Mouse (Mus musculus) small intestine, adult 2 months (tissue): ENCODE data around the gene Mnd1. TPM values are rescaled to one million over a fixed set of nuclear protein-coding genes. Genes with fewer than 3 reads are reported as not detected.

Experiments used
- H3K27ac ChIP-seq: fragments of 200-500 bp; 2 replicates; pipeline ENCODE4 v1.5.1; 2012; ENCODE audit warnings: low read depth, low read length, control low read depth, inconsistent platforms; ENCODE audit not compliant: insufficient read depth
- H3K27me3 ChIP-seq: fragments of 200-500 bp; 2 replicates; pipeline ENCODE4 v1.6.1; 2012; ENCODE audit warnings: mild to moderate bottlenecking, moderate library complexity, low read length, inconsistent platforms; ENCODE audit not compliant: control insufficient read depth, insufficient read depth
- H3K36me3 ChIP-seq: fragments of 200-500 bp; 2 replicates; pipeline ENCODE4 v1.6.1; 2012; ENCODE audit warnings: mild to moderate bottlenecking, low read length, control low read depth, inconsistent platforms; ENCODE audit not compliant: control insufficient read depth, insufficient read depth
- H3K4me1 ChIP-seq: fragments of 200-500 bp; 2 replicates; pipeline ENCODE4 v1.6.1; 2012; ENCODE audit warnings: low read length, inconsistent platforms, mixed read lengths; ENCODE audit not compliant: control insufficient read depth, insufficient read depth, insufficient read length
- H3K4me3 ChIP-seq: fragments of 200-500 bp; 2 replicates; pipeline ENCODE4 v1.5.1; 2012; ENCODE audit warnings: low read depth, mild to moderate bottlenecking, control low read depth, inconsistent platforms, low read length, moderate library complexity
- CTCF ChIP-seq: fragments of 200-500 bp; IDR thresholded peaks from 2 replicates; pipeline ENCODE4 v1.5.1; 2012; ENCODE audit warnings: low read depth, mild to moderate bottlenecking, control low read depth, inconsistent platforms, low read length, moderate library complexity, mixed read lengths; ENCODE audit not compliant: insufficient replicate concordance, insufficient read length; ENCODE audit errors: extremely low read depth
- POLR2A ChIP-seq: fragments of 200-500 bp; IDR thresholded peaks from 2 replicates; pipeline ENCODE4 v1.6.1; 2012; ENCODE audit warnings: low read depth, mild to moderate bottlenecking, control low read depth, inconsistent platforms, low read length, moderate library complexity
- WGBS: fragments of 180-500 bp; shearing (Covaris S2); methylation state at CpG from one replicate; pipeline ENCODE4 v1.1.7; 2018; 5-methylcytosine and 5-hydroxymethylcytosine counted together
- polyA plus RNA-seq: library from polyadenylated mRNA; depleted of rRNA; stranded (reverse); fragments of >200 nt; gene quantifications from 2 replicates; pipeline ENCODE4 v1.2.3, GENCODE M21; 2012

The Mnd1 gene
- polyA plus RNA-seq, 1 experiment, result not detected

GRCm38 (mm10) chr3:84173581-84174154 lies 18.1 kb upstream of the Mnd1 start, which contains the start of gene Gm6525:
Gene Gm6525, plus strand, starts transcription at chr3:84174104.
- H3K27ac ChIP-seq, result no peak within 1 kb of the TSS
- H3K36me3 ChIP-seq, result peaks cover 32% of the 10 kb centered on the region
- H3K4me3 ChIP-seq, result no peak within 1 kb of the TSS
- no peaks in the 10 kb centered on the region for H3K27me3 ChIP-seq
- 78% methylated on average over 11 of the region's 11 CpGs for WGBS
- TF ChIP-seq CTCF (no peak), POLR2A (no peak)
- no peaks in the 10 kb centered on the region; the same call in 1 of the 2 replicates for H3K4me1 ChIP-seq

DNA sequence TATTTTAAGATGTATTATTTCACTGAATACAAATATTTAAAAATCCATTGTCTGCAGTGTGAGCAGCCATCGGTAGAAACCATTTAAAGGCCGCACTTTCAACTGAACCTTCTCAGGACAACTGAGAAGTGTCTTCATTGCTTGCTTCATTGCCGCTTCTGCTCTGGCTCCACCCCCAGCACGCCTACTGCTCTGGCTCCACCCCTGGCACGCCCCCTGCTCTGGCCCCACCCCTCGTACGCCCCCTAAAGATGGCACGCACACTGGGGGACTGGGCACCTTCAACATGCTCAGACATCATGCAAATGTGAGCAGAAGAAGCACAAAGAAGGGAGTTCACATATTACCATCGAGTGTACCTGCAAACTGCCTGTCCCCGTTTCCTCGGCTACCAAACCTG lies 16.8 kb upstream of the Mnd1 start:
- H3K27ac ChIP-seq, result no peak overlapping the region
- 63% methylated on average over 11 of the region's 11 CpGs for WGBS
- no peak overlapping the region for H3K4me3 ChIP-seq
- peaks cover 38% of the 10 kb centered on the region for H3K36me3 ChIP-seq
- no peaks in the 10 kb centered on the region for H3K27me3 ChIP-seq
- no peaks in the 10 kb centered on the region for H3K4me1 ChIP-seq
- TF ChIP-seq POLR2A (no peak), CTCF (no peak)

GRCm38 (mm10) chr3:84169393-84170005 lies 13.9 kb upstream of the Mnd1 start:
- H3K4me1 ChIP-seq, result no peaks in the 10 kb centered on the region
- no peaks in the 10 kb centered on the region for H3K27me3 ChIP-seq
- TF ChIP-seq POLR2A, result no peak
- TF ChIP-seq CTCF, result no peak
- WGBS, result 80% methylated on average over 8 of the region's 8 CpGs
- H3K36me3 ChIP-seq, result peaks cover 45% of the 10 kb centered on the region
- no peak overlapping the region for H3K4me3 ChIP-seq
- no peak overlapping the region for H3K27ac ChIP-seq

DNA sequence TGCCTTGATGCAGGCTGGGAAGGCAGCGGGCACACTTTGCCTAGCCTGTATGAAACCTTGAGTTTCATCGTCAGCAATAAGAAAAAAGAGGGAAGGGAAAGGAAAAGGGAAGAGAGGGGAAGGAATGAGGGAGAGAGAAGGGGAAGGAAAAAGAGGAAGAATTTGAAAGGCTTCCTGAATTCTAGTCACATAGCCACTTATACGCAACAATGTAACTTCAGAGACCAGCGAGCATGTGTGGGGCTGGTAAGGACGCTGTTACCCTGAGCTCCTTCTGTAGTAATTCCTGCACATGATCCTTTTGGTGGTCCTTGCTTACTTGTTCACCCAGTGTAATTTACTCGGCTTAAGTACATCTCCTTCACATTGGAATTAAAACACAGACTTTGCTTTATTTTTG lies 13.4 kb upstream of the Mnd1 start:
- no peak for TF ChIP-seq POLR2A
- no peak for TF ChIP-seq CTCF
- Histone ChIP-seq H3K36me3 (peaks cover 46% of the 10 kb centered on the region), H3K4me3 (no peak overlapping the region), H3K4me1 (no peaks in the 10 kb centered on the region), H3K27me3 (no peaks in the 10 kb centered on the region), H3K27ac (no peak overlapping the region)
- 85% methylated on average over 6 of the region's 6 CpGs for WGBS

GRCm38 (mm10) chr3:84166073-84166472 lies 10.5 kb upstream of the Mnd1 start:
- Histone ChIP-seq H3K27ac (no peak overlapping the region), H3K4me1 (no peaks in the 10 kb centered on the region), H3K4me3 (no peak overlapping the region), H3K27me3 (no peaks in the 10 kb centered on the region), H3K36me3 (peaks cover 45% of the 10 kb centered on the region)
- no peak for TF ChIP-seq CTCF
- no peak for TF ChIP-seq POLR2A
- WGBS, result 56% methylated on average over 5 of the region's 5 CpGs

GRCm38 (mm10) chr3:84165391-84165790 lies 9.8 kb upstream of the Mnd1 start:
- no peaks in the 10 kb centered on the region for H3K27me3 ChIP-seq
- H3K4me3 ChIP-seq, result no peak overlapping the region
- H3K4me1 ChIP-seq, result no peaks in the 10 kb centered on the region
- H3K27ac ChIP-seq, result no peak overlapping the region
- 97% methylated on average over 3 of the region's 3 CpGs for WGBS
- H3K36me3 ChIP-seq, result peaks cover 44% of the 10 kb centered on the region
- no peak for TF ChIP-seq POLR2A

- no peaks in the 10 kb centered on the region for H3K27me3 ChIP-seq
- H3K27ac ChIP-seq, result no peak overlapping the region
- TF ChIP-seq POLR2A (no peak), CTCF (no peak)
- H3K36me3 ChIP-seq, result peaks cover 22% of the 10 kb centered on the region
- no peak overlapping the region for H3K4me3 ChIP-seq
- 78% methylated on average over 4 of the region's 4 CpGs for WGBS
- H3K4me1 ChIP-seq, result no peaks in the 10 kb centered on the region; the same call in 1 of the 2 replicates
These were observed 2.2 kb upstream of the Mnd1 start for GRCm38 (mm10) chr3:84157559-84158350.
